Mouse (Mus musculus): ENCODE measurements around the gene Keap1.
"Not testable (repeated sequence)": the region's sequence is repeated elsewhere in the genome, so short reads cannot be mapped to it uniquely, and the experiment has no call there.

Gene Keap1

GRCm38 (mm10) chr9:21231551-21231950 lies 7.6 kb downstream of the Keap1 start:
- no peak for DNase-seq (ENCODE audit: low spot score)

DNA sequence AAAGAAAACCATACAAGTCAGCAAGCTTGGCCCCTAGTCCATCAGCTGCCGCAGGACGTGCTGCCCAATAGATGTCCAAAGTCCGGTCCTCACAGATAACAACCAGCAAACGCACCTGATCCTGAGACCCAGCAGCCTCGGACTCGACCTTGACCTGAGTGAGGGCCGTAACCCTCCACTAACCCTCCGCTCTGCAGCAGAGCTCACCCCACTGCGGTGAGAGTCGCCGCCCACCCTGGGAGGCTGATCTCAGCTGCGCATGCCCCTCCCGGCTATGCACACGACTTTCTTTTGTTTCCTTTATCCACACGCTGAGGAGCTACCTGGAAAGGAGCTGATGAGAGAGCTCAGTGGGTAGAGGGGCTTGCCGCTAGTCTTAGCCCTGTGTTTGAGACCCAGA lies 11.8 kb downstream of the Keap1 start:
- DNase-seq (ENCODE audit: low spot score) = no peak

GRCm38 (mm10) chr9:21225415-21225758 lies 13.8 kb downstream of the Keap1 start:
- no peak for DNase-seq (ENCODE audit: low spot score)

- peak; percentile 18 for DNase-seq (ENCODE audit: low spot score)
These were observed 14.4 kb downstream of the Keap1 start for GRCm38 (mm10) chr9:21224576-21225414.

DNA sequence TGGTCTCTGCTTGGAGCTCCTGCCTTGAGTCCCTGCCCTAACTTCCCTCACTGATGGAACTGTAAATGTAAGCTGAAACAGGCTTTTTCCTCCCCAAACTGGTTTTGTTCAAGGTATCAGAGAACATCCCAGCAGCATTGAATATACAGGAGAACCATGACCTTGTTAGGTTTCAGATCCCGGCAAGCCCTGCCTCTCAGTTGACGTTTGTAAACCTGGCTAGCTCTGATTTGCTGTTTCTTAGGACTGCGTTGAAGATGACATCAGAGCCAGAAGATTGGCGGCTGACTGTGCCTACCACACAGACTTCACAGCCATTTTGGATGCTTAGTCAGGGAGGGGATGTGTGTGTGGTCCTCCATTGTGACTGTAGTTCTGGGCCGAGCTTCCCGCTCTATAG lies 15.3 kb downstream of the Keap1 start:
- no peak for DNase-seq (ENCODE audit: low spot score)

DNA sequence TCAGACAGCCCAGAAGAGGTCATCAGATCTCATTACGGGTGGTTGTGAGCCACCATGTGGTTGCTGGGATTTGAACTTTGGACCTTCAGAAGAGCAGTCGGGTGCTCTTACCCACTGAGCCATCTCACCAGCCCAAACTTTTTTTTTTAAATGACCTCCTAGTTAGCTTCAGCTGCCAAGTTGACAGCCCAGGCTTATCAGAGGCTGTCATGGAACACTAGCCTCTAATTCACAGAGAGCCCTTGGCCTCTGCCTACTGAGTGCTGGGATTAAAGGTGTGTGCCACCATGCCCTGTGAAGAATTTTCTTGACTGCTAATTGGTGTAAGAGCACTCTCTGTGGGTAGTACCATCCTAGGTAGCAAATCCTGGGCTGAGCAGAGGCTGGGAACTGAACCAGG lies 15.7 kb downstream of the Keap1 start:
- not testable (repeated sequence) for DNase-seq (ENCODE audit: low spot score)

GRCm38 (mm10) chr9:21221383-21221929 lies 17.7 kb downstream of the Keap1 start:
- peak; percentile 26 for DNase-seq (ENCODE audit: low spot score)

GRCm38 (mm10) chr9:21220490-21221382 lies 18.4 kb downstream of the Keap1 start:
- peak; percentile 21 for DNase-seq (ENCODE audit: low spot score)

GRCm38 (mm10) chr9:21219820-21220219 lies 19.3 kb downstream of the Keap1 start:
- no peak for DNase-seq (ENCODE audit: low spot score)

GRCm38 (mm10) chr9:21216050-21216841 lies 22.9 kb downstream of the Keap1 start:
- DNase-seq (ENCODE audit: low spot score) = peak; percentile 59

- peak; percentile 18 for DNase-seq (ENCODE audit: low spot score)
These were observed 25.5 kb downstream of the Keap1 start for GRCm38 (mm10) chr9:21213617-21214190.

- no peak for DNase-seq (ENCODE audit: low spot score)
These were observed 27.5 kb downstream of the Keap1 start for GRCm38 (mm10) chr9:21211624-21212023.

- no peak for DNase-seq (ENCODE audit: low spot score)
These were observed 28.3 kb downstream of the Keap1 start for GRCm38 (mm10) chr9:21210821-21211220.

DNA sequence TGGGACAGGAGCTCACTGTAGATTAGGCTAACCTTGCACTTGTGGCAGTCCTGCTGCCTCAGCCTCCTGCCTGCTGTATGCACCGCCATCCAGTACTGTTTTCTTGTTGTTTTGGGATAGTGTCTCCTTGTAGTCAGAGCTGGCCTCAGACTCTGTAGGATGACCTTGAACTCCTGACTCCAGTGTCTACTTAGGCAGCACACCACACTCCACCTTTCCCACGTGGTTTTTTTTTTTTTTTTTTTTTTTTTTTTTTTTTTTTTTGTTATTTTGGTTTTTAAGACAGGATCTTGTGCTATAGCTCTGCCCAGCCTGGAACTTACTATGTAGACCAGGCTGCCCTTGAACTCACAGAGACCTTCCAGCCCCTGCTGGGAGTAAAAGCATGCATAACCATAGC lies 30.5 kb downstream of the Keap1 start:
- no peak for DNase-seq (ENCODE audit: low spot score)

DNA sequence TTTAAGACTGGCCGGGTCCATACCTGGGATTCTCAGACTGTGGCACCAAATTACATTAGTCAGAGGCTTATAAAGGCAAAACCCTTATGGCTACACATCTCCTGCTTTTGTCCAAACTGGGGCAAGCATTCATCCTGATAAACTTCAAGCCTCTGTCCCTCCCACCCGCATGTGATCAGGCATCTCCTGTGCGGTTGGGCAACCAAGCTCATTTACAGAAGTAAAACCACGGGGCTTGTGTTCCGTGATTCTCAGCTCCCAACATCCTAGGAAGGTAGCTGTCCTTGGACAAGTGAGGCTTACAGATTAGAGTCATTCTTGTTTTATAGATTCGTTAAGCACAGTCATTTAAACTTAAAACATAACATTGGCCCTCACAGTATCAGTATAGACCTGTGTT lies 32.3 kb downstream of the Keap1 start:
- no peak for DNase-seq (ENCODE audit: low spot score)

GRCm38 (mm10) chr9:21204528-21205272 lies 34.5 kb downstream of the Keap1 start:
- no peak for DNase-seq (ENCODE audit: low spot score)

DNA sequence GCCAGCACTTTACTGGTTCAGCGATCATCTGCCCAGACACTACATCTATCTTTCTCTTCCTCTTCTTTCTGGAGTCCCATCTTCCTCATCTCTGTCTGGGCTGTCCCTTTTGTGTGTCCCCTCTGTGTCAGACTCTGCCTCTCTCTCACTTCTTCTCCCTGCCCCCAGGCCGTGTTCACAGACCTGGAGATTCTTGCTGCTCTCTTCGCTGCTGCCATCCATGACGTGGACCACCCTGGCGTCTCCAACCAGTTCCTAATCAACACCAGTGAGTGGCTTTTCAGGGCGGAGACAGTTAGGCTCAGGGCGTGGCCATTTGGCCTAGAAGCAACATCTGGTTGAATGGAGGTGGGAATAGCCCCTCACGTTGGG lies 35.0 kb downstream of the Keap1 start:
- no peak for DNase-seq (ENCODE audit: low spot score)

DNA sequence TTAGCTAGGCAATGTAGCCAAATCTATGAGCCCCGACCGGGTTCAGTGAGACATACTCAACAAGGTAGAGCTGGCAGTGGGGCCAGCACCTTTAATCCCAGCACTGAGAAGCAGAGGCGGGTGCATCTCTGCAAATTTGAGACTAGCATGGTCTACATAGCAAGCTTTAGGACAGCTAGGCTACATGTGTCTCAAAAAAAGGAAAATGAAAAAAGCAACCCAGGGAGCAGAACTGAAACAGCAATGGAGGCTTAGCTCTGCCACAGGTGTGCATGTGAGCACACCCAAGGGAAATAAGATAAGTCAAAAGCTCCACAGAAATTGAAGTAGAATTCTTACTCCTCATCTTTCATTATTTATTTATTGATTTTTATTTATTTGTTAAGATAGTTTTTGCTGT lies 40.2 kb downstream of the Keap1 start:
- DNase-seq (ENCODE audit: low spot score) = no peak

DNA sequence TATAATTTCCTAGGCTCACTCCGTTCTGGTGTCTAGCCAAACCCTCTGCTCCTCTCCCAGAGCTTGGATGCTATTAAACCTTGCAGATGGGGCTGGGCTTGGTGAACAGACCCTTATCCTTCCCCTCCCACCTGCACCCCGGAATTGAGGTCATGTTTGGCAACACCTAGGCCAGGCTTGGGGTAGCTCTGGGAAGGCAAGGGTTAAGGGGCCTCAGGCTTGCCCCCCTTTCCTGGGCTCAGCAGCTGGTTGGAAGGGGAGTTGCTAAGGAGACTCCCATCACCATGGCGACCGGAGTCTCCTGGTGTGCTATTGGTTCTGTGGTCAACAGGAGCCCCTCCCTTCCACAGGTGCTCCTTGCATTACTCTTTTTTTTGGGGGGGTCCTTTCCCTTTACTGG lies 41.2 kb downstream of the Keap1 start:
- no peak for DNase-seq (ENCODE audit: low spot score)

DNA sequence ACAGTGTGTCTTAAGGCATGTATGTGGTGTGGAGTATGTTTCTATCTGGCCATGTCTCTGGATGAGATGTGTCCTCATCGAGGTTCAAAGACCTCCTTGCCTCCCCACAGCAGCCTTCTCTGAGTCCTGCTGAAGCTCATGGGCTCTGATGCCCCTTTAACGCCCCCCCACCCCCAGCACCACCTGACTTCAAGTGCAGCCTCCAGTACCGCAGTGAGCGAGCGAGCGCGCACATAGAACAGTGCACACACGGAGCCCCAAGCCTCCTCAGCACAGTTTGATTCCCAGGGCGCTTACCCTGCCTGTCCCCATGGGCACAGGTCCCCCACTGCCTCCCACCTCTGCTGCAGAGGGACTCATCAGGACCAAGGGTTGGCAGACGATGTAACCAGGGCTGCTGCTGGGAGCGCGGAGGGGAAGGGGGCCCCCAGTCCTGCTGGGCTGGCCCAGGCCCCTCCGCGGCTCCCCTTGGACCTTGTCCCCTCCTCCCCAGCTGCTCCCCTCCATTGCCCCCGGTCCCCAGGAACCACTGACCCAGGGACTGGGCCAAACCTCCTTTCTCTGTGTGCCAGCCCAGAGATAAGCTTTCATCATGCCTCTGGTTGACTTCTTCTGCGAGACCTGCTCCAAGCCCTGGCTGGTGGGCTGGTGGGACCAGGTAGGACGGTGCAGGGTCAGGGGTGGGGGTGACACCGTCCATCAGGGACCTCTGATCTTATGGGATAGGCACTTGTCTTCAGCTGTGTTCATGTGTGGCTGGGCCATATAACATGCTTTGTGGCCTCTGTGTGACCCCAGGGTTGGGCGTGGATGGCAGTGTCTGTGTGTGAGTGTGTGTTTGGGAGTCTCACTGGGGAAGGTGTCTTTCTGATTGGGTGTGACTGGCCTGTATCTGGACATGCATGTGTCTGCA lies 42.4 kb downstream of the Keap1 start:
- no peak for DNase-seq (ENCODE audit: low spot score)

Measured in adipocyte (in vitro differentiated cells).